Mouse (Mus musculus): ENCODE measurements around the gene Bsn.

GRCm38 (mm10) chr9:108157891-108158290, 32.3 kb downstream of the Bsn start:
- no peak for TF ChIP-seq CTCF (IDR thresholded peaks at IDR 0.05)
- no peak for TF ChIP-seq EP300 (IDR thresholded peaks at IDR 0.05)
